Mouse (Mus musculus): ENCODE data around the gene Magi1.

- no peak for TF ChIP-seq POLR2A (IDR thresholded peaks at IDR 0.05; ENCODE audit: control insufficient read depth, extremely low read depth, insufficient read depth, low read length, poor library complexity)
- TF ChIP-seq CTCF (IDR thresholded peaks at IDR 0.05; ENCODE audit: borderline replicate concordance, control insufficient read depth, extremely low read depth, insufficient read depth, low read length, poor library complexity) = no peak
Observed at GRCm38 (mm10) chr6:93912582-93913225, 371.0 kb downstream of the Magi1 start.

All from thymus, adult 2 months (tissue).